Mouse (Mus musculus): ENCODE measurements at regions not wholly inside any gene's neighbourhood (a gene's known extent, or its start where the extent isn't known, plus 50 kb on each side); places are given as distances from the start of the nearest gene placed in this dataset.

GRCm38 (mm10) chr15:88468810-88469209 lies 131.3 kb upstream of the Zdhhc25 start:
- peak; percentile 40; the same call in 1 of the 2 replicates for TF ChIP-seq CTCF (conservative IDR thresholded peaks at IDR 0.05; ENCODE audit: low read length)
- no peak for TF ChIP-seq NANOG (IDR thresholded peaks at IDR 0.05; ENCODE audit: borderline replicate concordance, low read length)
